Mouse (Mus musculus) brain, embryonic 18.5 days (tissue): Measurements from ENCODE around the gene Gpr152.
"Not testable (repeated sequence)": the region's sequence is repeated elsewhere in the genome, so short reads cannot be mapped to it uniquely, and the experiment has no call there.

Experiments
- DNase-seq: peaks from one replicate; pipeline ENCODE4 v3.0.0-alpha.2; 2012; ENCODE audit warnings: low read depth, low spot score

Gene Gpr152

DNA sequence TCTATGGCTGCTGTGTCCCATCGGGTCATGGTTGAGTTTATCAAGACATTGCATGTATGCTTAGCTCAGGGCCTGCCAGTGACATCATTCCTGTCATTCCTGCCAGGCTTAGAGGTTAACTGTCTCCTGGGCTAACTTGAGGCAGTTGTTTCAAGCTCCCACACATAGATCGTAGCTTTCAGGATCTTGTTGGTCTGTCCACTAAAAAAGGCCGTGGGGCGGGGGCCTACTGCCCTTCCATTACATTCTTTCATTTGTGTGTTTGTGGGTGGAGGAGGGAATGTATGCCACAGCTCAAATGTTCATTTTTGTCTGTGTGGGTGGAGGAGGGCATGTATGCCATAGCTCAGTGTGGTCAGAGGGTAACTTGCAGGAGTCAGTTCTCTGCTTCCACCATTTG lies 9.5 kb upstream of the Gpr152 start:
- DNase-seq, result no peak

DNA sequence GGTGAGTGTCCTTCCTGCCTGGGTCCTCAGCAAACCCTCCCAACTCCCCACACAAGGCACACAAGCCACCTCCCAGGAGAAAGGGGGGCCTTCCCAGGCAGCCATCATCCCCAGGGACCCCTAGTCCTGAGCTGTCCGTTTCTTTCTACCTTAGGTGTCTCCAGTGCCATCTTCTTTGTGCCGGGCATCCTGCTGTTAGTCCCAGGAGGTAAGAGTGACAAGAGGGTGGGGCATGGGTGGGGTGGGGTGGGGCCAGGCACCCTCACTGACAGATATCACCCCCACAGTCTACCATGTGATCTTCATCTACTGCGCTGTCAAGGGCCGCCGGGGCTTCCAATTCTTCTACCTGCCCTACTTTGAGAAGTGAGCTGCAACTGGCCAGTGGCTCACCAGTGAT lies 8.5 kb upstream of the Gpr152 start:
- no peak for DNase-seq

DNA sequence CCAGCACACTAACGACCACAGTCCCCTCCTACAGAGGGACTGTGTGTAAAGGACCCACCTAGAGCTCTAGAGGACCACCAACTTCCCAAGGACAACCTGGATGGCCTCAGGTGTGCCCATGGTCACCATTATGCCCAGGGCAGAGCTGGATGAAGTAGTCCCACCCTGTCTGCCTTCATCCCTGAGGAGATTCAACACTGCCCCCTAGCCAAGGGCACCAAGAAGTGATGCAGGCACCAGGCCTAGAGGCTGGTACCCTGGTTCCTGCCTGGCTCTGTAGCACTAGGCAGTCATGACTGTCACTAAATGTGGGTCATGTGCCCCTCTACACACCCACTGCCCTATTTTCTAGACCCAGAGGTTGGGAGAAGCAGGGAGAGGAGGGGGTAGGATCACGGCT lies 7.8 kb upstream of the Gpr152 start:
- DNase-seq, result no peak

DNA sequence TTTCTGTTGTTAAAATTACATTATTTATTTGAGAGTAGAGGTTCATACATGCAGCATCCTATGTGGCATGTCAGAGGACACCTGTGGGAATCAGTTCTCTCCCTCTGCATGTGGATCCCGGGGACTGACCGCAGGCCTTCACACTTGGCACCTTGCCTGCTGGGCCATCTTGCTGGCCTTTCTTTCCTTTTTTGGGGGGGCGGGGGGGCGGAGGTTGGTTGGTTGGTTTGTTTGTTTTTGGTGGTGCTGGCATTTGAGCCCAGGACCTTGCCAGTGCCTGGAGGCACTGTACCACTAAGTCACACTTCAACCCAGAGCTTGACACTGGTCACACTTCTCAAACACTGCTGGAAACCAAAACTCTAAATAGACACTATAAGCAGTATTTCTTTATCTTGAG lies 5.2 kb upstream of the Gpr152 start:
- no peak for DNase-seq

DNA sequence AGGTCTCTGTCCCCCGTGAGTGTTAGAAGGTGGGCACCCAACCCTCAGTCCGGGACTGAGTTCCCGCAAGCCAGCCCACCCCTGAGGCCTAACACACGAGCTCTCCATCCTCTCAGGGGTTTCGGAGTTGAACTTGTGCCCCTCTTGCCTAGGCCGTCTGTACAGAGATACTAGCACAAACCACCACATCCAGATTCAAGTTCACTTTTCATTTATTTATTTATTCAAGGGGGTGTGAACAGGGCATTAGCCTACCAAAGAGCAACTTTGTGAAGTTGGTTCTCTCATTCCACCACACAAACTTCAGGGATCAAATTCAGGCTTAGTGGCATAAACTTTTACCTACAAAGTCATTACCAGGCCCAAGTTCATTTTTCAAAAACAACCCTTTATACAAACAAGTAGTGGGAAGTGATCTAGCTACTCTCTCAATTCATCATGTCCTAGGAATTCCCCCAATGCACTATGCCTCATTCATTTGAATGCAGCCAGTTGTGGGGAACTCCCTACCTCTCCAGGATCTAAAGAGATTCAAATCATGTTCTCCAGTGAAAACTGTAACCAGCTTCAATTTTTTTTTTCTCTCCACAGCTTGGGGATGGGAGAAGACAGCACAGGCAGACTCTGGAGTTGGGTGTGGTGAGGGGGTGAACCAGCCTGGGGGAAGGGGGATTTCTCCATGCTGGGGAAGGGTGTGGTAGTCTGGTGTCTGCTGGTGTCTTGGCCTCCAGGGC lies 4.2 kb upstream of the Gpr152 start:
- DNase-seq, result not testable (repeated sequence)

DNA sequence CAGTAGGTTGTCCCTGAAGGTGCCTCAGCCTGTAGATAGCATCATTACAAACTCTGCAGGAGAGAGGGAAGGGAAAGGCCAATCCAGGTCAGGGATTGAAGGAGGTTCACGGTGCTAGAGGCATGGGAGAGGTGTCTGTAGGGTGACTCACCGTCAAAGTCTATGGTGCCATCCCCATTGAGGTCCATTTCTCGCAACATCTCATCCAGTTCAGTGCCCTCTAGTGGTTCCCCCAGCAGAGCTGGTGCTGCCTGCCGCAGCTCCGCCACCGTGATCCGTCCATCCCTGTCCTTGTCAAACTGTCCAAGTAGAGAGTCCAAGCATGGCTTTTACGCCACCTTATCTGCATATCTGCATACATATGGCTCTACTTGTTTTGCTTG lies 3.6 kb upstream of the Gpr152 start:
- not testable (repeated sequence) for DNase-seq

DNA sequence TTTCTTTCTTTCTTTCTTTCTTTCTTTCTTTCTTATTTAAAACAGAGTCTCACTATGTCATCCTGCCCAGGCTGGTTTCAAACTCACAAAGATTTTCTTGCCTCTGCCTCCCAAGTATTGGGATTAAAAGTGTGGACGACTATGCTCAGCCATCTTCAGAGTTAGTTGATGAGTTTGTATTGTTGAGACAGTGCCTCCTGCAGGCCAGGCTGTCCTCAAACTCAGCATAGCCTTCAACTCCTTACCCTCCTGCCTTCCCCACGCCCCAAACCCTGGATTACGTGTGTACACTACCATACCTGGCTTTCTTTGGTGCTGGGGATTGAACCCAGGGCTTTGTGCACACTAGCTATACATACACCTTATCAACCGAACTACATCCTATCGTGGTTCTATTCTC lies 3.1 kb upstream of the Gpr152 start:
- DNase-seq, result no peak

DNA sequence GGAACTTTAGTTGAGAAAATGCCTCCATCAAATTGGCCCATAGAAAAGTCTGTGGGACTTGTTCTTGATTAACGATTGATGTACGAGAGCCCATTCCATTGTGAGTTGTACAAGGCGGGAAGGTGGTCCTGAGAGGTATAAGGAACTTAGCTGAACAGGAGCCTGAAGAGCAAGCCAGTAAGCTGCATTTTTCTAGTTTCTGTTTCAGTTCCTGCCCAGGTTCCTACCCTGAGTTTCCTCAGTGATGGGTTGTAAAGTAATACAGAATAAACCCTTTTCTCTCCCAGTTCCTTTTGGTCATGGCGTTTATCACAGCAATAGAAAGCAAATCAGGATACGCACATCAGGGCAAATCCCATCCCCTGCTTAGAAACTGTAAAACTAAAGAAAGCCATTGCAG lies 1.7 kb upstream of the Gpr152 start:
- DNase-seq, result no peak

DNA sequence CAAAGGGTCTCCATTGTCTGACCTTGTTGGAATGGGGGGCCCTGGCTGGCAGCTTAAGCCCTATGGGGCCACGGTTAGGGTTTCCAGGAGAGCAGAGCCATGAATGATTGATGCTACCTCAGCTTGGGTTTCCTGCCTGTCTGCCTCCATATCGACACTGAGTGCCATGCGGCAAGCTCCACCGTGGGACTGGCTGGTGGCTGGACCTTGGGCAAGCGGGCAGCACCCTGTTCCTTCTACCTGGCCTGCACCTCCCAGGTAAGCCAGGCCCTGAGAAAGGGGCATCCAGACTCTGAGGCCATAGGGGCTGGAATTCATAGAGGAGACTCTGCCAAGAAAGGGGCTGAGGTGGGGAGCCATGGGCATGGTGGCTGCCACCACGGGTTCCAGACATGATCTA lies 560 bp downstream of the Gpr152 start:
- no peak for DNase-seq

DNA sequence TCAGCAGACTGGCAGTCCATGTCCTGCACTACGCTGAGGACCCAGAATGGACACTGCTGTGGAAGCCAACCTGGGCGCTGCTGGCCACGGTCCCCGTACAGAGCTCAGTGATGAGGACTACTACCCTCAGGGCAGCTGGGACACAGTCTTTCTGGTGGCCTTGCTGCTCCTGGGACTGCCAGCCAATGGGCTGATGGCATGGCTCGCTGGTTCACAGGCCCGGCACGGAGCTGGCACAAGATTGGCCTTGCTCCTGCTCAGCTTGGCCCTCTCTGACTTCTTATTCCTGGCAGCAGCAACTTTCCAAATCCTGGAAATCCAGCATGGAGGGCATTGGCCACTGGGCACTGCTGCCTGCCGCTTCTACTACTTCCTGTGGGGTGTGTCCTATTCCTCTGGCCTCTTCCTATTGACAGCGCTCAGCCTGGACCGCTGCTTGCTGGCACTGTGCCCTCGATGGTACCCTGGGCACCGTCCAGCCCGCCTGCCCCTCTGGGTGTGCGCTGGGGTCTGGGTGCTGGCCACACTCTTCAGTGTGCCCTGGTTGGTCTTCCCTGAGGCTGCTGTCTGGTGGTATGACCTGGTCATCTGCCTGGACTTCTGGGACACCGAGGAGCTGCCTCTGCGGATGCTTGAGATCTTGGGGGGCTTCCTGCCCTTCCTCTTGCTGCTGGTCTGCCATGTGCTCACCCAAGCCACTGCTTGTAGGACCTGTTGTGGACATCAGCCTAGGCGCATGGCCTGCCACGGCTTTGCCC lies 3.0 kb downstream of the Gpr152 start:
- no peak for DNase-seq

DNA sequence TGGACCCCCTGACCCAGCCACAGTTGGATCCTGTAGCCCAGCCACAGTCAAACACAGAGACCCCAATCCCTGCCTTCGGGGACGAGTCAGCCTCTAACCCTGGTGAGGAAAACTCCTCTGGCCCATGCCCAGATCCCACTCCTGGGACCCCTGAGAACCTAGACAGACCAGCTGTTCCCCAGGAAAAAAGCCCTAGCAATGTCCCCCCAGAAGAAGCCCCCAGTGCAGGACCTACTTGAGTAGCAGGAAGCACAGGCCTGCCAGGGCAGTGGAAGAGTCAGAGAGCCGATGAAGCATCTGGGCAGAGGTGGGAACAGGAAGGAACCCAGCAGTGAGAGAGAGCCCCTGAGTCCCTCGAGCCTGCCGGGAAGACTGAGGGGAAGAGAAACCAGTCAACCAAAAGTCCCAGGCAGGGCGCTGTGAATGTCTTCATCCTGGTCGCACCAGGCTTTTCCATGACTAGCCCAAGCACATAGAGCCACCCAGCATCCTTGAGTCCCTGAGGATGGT lies 4.2 kb downstream of the Gpr152 start, which contains the start of gene Cabp4:
Cabp4 (minus strand) TSS at position 275 of the 510 bp plus-strand sequence.
- DNase-seq, result no peak

DNA sequence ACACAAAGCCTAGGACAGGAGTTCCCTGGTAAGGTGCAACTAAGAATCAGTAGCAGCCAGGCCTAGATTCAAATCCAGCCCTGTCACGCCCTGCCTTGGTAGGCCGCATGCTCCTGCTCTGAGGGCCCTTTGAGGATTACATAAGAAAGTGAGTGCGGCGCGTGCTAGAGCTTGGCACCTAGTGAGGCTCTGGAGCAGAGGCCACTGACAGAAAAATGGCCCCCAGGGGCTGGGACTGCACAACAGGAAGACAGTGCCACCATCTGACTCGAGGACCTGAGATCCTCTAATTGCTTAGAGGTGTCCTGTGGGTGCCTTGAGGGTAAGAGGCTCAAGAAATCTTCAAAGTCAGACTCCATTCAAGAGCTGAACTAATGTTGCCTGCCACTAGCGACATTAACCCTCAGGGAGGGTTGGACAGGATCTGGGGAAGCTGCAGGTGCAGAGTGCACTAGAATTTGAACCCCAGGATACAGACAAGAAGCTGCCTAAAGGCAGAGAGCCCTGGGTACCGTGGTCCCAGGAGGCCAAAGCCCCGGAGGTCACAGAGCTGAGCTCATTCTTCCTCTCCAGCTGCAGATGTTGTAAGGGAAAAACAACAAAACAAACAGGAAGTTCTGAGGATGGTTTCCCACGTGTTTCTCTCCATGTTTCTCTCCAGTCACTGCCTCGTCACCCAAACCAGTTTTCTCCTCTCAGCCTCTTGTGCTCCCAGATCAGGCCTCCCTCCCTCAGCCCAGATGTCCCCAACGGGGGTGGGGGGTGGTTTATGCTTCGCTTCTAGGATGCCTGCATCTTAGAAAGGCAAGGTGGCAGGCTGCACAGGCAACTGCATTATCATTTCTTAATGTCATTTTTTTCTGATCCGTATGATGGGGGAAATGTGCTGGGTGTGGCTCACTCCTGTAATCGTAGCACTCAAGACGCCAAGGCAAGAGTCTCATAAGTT lies 5.2 kb downstream of the Gpr152 start:
- no peak for DNase-seq

DNA sequence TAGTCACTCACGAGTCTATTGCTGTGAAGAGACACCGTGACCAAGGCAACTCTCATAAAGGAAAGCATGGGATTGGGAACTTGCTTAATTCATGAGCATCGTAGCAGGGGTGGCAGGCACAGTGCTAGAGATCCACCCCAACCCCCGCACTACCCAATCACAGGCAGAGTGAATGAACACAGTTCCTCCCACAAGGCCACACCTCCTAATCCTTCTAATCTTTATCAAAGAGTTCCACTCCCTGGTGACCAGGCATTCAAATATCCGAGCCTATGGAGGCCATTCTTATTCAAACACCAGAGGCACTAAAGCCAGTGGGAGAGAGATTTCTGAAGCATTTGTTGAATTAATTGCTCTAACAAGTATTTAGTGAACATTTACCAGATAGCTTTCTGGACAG lies 6.3 kb downstream of the Gpr152 start:
- no peak for DNase-seq

DNA sequence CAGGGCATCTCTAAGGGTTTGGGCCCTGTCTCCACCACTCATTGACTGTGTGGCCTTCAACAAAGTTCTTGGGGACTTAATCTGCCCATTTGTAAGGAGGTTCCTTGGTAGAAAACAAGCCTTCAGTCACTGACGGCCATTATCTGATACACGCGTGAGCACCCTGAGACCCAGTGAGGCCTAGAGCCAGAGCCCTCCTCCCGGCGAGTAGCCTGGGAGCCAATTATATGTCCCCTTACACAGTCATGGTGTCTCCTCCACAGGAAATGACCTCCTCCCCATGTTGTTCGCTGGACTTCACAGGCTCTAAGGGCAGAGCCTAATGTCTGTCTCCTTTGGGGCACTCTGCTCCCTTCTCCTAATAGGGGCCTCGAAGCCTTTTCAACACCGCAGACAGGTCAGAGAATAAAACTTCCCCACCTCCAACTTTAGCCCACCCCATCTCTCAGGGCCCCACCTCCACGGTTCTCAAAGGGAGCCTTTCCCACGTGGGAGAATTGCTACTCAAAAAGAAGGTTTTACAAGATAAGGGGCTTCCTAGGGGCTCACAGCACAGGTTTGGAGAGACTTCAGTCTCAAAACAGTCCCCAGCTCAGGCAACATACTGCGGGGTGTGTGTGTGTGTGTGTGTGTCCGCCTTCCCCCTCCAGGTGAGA lies 6.9 kb downstream of the Gpr152 start:
- no peak for DNase-seq

DNA sequence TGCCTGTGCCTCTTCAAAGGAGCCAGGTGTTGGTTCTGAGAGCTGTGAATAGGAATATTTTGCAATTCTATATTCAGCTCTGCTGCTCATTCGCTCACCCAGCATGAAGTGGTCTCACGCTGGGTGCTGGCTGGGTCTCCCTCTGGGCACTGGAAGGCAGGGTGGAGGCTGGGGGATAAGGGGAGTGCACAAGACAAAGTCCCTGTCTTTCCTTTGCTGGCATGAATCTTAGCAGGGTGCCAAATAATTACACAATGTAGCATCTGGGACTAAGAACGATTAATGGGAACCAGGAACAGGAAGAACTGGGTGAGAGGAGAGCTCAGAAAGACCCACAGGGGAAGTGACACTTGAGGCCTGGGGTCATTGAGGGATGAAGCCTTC lies 7.4 kb downstream of the Gpr152 start:
- DNase-seq, result no peak

DNA sequence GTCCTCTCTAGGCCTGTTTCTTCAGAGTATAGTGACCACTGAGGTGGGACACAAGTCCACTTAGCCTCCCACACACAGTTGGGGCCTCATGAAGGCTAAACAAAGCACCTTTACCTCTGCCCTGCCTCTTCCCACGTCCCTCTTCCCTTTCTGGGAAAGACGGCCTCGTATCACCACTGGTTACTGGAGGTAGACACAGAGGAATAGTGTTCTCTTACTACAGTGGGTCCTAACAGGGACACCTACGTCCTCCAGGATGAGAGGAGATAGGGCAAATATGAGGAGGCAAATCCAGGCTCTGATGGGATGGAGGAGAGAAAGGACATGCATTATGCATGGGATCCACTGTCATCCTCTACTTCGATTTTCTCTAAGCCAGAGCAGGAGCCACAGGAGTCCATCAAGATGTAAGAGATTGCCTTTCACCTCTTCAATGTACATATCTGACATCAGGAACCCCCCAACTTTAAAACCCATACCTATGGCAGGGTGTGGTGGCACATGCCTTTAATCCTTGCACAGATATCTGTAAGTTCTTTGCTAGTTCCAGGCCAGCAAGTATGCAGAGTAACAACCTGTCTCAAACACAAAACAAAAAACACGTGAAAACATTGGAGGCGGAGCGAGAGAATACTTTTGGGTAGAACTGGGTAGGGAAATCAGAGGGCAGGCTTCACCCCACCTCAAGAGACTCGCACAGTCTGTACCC lies 8.3 kb downstream of the Gpr152 start:
- no peak for DNase-seq

DNA sequence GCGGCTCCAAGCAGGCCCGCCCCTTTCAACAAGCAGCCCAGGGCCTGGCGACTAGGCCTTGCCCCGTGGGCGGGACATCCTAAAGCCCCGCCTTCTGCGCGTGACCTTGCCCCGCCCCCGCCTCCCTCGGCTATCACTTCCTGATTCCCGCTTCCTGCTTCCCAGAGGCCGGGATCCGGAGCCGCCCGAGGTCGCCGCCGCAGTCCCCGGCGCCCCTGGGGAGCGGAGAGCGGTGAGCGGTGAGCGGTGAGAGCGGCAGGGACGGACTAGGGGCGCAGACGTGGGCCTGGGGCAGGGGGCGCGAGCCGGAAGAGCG lies 8.9 kb downstream of the Gpr152 start, which contains the start of gene Coro1b:
Coro1b (plus strand) TSS at position 129 of the 316 bp plus-strand sequence.
- DNase-seq, result peak; percentile 68

DNA sequence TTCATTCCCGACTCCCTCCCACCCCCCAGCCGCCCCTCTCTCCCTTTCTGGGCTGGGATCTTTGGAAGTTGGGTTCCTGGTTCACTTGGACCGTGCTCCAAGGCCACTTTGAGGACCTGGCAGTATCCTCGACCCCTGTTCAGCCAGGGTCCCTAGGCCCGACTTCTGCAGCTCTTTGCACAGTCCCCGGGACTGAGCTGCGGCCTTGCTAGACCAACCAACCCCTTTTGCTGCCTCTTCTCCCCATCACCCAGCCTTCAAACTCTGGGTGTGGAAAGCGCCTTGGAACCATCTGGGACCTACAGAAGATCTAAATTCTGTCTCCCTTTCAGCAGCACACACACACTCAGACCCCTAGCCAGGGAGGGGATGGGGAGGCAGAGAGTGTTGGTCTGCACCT lies 9.2 kb downstream of the Gpr152 start:
- no peak for DNase-seq

DNA sequence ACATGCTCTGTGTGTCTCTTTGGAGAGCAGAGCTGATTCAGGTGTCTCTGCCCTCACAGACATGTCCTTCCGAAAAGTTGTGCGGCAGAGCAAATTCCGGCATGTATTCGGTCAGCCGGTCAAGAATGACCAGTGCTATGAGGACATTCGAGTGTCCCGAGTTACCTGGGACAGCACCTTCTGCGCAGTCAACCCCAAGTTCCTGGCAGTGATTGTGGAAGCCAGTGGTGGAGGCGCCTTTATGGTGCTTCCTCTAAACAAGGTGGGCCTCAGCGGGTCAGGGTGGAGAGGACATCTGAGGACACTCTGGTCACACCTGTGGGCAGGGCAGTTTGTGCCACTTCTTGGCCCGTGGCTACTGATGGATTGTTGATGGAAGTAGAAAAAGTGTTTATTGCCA lies 9.7 kb downstream of the Gpr152 start:
- no peak for DNase-seq

DNA sequence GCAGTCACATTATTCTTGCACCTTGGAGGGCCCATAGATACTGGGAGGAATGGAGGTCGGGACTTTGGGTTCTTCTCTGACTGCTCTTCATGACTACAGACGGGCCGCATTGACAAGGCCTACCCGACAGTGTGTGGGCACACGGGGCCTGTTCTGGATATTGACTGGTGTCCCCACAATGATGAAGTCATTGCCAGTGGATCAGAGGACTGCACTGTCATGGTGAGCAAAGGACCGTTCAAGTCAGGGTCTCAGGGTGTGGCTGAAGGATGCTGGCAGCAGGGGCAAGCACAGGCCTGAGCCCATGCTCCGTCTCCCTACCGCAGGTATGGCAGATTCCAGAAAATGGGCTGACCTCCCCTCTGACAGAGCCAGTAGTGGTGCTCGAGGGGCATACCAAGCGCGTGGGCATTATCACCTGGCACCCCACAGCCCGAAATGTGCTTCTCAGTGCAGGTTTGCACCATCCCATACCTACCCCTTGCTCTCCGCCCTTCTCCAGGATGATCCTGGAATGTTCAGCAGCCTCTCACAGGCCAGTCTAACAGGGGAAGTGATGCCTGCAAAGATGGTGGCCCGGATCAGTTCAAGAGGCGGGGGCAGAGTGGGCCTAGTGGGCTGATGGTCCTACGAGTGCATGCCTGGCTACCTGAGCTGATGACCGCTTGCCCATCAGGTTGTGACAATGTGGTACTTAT lies 10.3 kb downstream of the Gpr152 start:
- DNase-seq, result no peak
